Mouse (Mus musculus): ENCODE measurements around the gene Chrna10. TPM values are rescaled to one million over a fixed set of nuclear protein-coding genes. Genes with fewer than 3 reads are reported as not detected.

Chrna10 gene
- polyA plus RNA-seq (2014; fragmentation: Nextera tagmentation; extraction: Ambion mirVana), result 0.19 TPM in 1 of 2 replicates, not detected in the other

- no peaks in the 10 kb centered on the region for H3K9me3 ChIP-seq (ENCODE audit: control insufficient read depth, low read length)
- 25% methylated on average over 7 of the region's 7 CpGs for WGBS
Measured at GRCm38 (mm10) chr7:102116579-102117331, at the start of gene Chrna10. TSS of gene Chrna10 (minus strand) at chr7:102116828.

DNA sequence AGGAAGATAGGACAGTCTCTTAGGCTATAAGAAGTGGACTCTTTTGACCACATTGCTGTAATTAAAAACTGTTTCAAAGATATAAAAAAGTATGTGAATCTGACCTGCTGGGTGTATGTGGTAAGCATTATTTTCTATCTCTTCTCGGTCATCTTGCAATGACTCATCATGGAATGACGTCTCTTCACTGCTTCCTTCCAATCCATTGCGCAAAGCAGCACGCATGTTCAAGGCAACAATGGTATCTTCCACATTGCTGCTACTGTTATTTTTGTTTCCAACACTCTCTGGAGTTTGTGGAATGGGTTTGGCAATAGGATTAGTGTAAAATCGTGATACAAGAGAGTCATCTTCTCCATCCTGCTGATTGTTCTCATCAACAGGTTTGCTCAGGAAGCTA is 37.1 kb upstream of the Chrna10 start:
- Histone ChIP-seq H3K9ac (ENCODE audit: low read length) (no peak overlapping the region), H3K27me3 (ENCODE audit: control insufficient read depth, insufficient read depth, low read length) (no peaks in the 10 kb centered on the region), H3K4me1 (ENCODE audit: control insufficient read depth in 2 of 2, insufficient read depth in 2 of 2, low read length in 2 of 2) (no peaks in the 10 kb centered on the region), H3K4me2 (ENCODE audit: low read length) (no peak overlapping the region), H3K27ac (replicated peaks in 1 of 2; ENCODE audit: control insufficient read depth in 1 of 2, insufficient read depth in 1 of 2, low read depth in 2 of 2, low read length in 2 of 2) (no peak overlapping the region), H3K4me3 (ENCODE audit: control insufficient read depth in 1 of 2, insufficient read depth in 1 of 2, low read depth in 1 of 2, low read length in 2 of 2) (no peak overlapping the region), H3K36me3 (ENCODE audit: control insufficient read depth, insufficient read depth, low read length) (peaks cover 95% of the 10 kb centered on the region), H3K9me3 (ENCODE audit: control insufficient read depth, low read length) (no peaks in the 10 kb centered on the region)
- 84% methylated on average over 5 of the region's 5 CpGs for WGBS
- ATAC-seq (ENCODE audit: insufficient number of reproducible peaks, insufficient read depth, low FRiP score, low read depth), result no peak

More at GRCm38 (mm10) chr7:102116579-102117331, at the start of gene Chrna10:
- no peaks in the 10 kb centered on the region for H3K4me1 ChIP-seq (ENCODE audit: control insufficient read depth in 2 of 2, insufficient read depth in 2 of 2, low read length in 2 of 2)
- no peak within 1 kb of the TSS for H3K4me3 ChIP-seq (ENCODE audit: control insufficient read depth in 1 of 2, insufficient read depth in 1 of 2, low read depth in 1 of 2, low read length in 2 of 2)
- H3K36me3 ChIP-seq (ENCODE audit: control insufficient read depth, insufficient read depth, low read length), result peaks cover 40% of the 10 kb centered on the region
- no peak within 1 kb of the TSS for H3K9ac ChIP-seq (ENCODE audit: low read length)
- no peak within 1 kb of the TSS for H3K27ac ChIP-seq (replicated peaks in 1 of 2; ENCODE audit: control insufficient read depth in 1 of 2, insufficient read depth in 1 of 2, low read depth in 2 of 2, low read length in 2 of 2)
- no peak for ATAC-seq (ENCODE audit: insufficient number of reproducible peaks, insufficient read depth, low FRiP score, low read depth)
- H3K27me3 ChIP-seq (ENCODE audit: control insufficient read depth, insufficient read depth, low read length), result no peaks in the 10 kb centered on the region
- H3K4me2 ChIP-seq (ENCODE audit: low read length), result no peak within 1 kb of the TSS

DNA sequence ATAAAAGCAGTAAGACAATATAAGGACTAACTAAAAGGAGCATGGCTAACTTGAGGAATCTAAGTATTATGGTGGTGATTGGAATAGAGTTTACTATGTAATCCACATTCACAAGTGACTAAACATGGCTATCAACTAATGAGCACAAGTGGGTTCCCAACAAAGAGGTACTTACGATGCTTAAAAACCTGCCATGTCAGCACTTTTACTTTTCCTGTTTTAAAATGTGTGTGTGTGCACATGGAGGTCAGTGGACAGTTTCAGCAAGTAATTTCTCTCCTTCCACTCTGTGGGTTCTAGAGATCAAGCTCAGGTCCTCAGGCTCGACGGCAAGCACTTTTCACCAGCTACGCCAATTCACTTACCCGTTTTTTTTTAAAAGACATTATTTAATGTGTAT is 21.3 kb upstream of the Chrna10 start:
- H3K4me3 ChIP-seq (ENCODE audit: control insufficient read depth in 1 of 2, insufficient read depth in 1 of 2, low read depth in 1 of 2, low read length in 2 of 2), result no peak overlapping the region
- H3K9me3 ChIP-seq (ENCODE audit: control insufficient read depth, low read length), result no peaks in the 10 kb centered on the region
- no peak overlapping the region for H3K9ac ChIP-seq (ENCODE audit: low read length)
- no peak overlapping the region for H3K27ac ChIP-seq (replicated peaks in 1 of 2; ENCODE audit: control insufficient read depth in 1 of 2, insufficient read depth in 1 of 2, low read depth in 2 of 2, low read length in 2 of 2)
- no peak for ATAC-seq (ENCODE audit: insufficient number of reproducible peaks, insufficient read depth, low FRiP score, low read depth)
- H3K4me2 ChIP-seq (ENCODE audit: low read length), result no peak overlapping the region
- H3K27me3 ChIP-seq (ENCODE audit: control insufficient read depth, insufficient read depth, low read length), result no peaks in the 10 kb centered on the region
- H3K36me3 ChIP-seq (ENCODE audit: control insufficient read depth, insufficient read depth, low read length), result peaks cover 90% of the 10 kb centered on the region
- WGBS, result 97% methylated on average over 5 of the region's 5 CpGs
- no peaks in the 10 kb centered on the region for H3K4me1 ChIP-seq (ENCODE audit: control insufficient read depth in 2 of 2, insufficient read depth in 2 of 2, low read length in 2 of 2)

- Histone ChIP-seq H3K9ac (ENCODE audit: low read length) (no peak overlapping the region), H3K27ac (replicated peaks in 1 of 2; ENCODE audit: control insufficient read depth in 1 of 2, insufficient read depth in 1 of 2, low read depth in 2 of 2, low read length in 2 of 2) (no peak overlapping the region), H3K4me1 (ENCODE audit: control insufficient read depth in 2 of 2, insufficient read depth in 2 of 2, low read length in 2 of 2) (no peaks in the 10 kb centered on the region), H3K27me3 (ENCODE audit: control insufficient read depth, insufficient read depth, low read length) (no peaks in the 10 kb centered on the region), H3K36me3 (ENCODE audit: control insufficient read depth, insufficient read depth, low read length) (peaks cover 91% of the 10 kb centered on the region), H3K9me3 (ENCODE audit: control insufficient read depth, low read length) (no peaks in the 10 kb centered on the region), H3K4me2 (ENCODE audit: low read length) (no peak overlapping the region), H3K4me3 (ENCODE audit: control insufficient read depth in 1 of 2, insufficient read depth in 1 of 2, low read depth in 1 of 2, low read length in 2 of 2) (no peak overlapping the region)
- no peak for ATAC-seq (ENCODE audit: insufficient number of reproducible peaks, insufficient read depth, low FRiP score, low read depth)
- WGBS, result 85% methylated on average over 1 of the region's 1 CpGs
Measured at GRCm38 (mm10) chr7:102137464-102137863, 20.8 kb upstream of the Chrna10 start.

DNA sequence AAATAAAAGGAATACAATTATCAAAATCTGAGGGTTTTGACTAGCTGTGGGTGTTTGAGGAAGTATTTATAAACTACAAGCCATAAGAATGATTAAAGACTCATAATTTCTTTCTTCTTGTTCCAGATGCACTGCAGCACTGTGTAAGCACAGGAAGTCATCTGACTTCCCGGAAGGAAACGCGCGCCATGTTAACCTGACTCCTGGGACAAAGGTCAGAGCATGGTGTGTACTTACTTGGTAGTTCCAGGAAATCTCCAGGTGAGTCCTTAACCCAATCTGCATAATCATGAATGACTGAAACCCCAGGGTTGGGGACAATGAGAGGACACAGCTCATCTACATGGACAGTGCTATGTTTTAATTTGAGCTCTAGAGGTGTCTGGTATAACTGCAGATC is 15.8 kb upstream of the Chrna10 start:
- peaks cover 95% of the 10 kb centered on the region for H3K36me3 ChIP-seq (ENCODE audit: control insufficient read depth, insufficient read depth, low read length)
- H3K27ac ChIP-seq (replicated peaks in 1 of 2; ENCODE audit: control insufficient read depth in 1 of 2, insufficient read depth in 1 of 2, low read depth in 2 of 2, low read length in 2 of 2), result no peak overlapping the region
- H3K9me3 ChIP-seq (ENCODE audit: control insufficient read depth, low read length), result no peaks in the 10 kb centered on the region
- H3K4me3 ChIP-seq (ENCODE audit: control insufficient read depth in 1 of 2, insufficient read depth in 1 of 2, low read depth in 1 of 2, low read length in 2 of 2), result no peak overlapping the region
- H3K27me3 ChIP-seq (ENCODE audit: control insufficient read depth, insufficient read depth, low read length), result no peaks in the 10 kb centered on the region
- 88% methylated on average over 4 of the region's 4 CpGs for WGBS
- no peak overlapping the region for H3K4me2 ChIP-seq (ENCODE audit: low read length)
- ATAC-seq (ENCODE audit: insufficient number of reproducible peaks, insufficient read depth, low FRiP score, low read depth), result no peak
- H3K9ac ChIP-seq (ENCODE audit: low read length), result no peak overlapping the region
- H3K4me1 ChIP-seq (ENCODE audit: control insufficient read depth in 2 of 2, insufficient read depth in 2 of 2, low read length in 2 of 2), result no peaks in the 10 kb centered on the region

- 95% methylated on average over 10 of the region's 10 CpGs for WGBS
- no peak for ATAC-seq (ENCODE audit: insufficient number of reproducible peaks, insufficient read depth, low FRiP score, low read depth)
- Histone ChIP-seq H3K9me3 (ENCODE audit: control insufficient read depth, low read length) (no peaks in the 10 kb centered on the region), H3K27me3 (ENCODE audit: control insufficient read depth, insufficient read depth, low read length) (no peaks in the 10 kb centered on the region), H3K36me3 (ENCODE audit: control insufficient read depth, insufficient read depth, low read length) (peaks cover 75% of the 10 kb centered on the region), H3K4me3 (ENCODE audit: control insufficient read depth in 1 of 2, insufficient read depth in 1 of 2, low read depth in 1 of 2, low read length in 2 of 2) (no peak overlapping the region), H3K4me1 (ENCODE audit: control insufficient read depth in 2 of 2, insufficient read depth in 2 of 2, low read length in 2 of 2) (no peaks in the 10 kb centered on the region), H3K27ac (replicated peaks in 1 of 2; ENCODE audit: control insufficient read depth in 1 of 2, insufficient read depth in 1 of 2, low read depth in 2 of 2, low read length in 2 of 2) (no peak overlapping the region), H3K9ac (ENCODE audit: low read length) (no peak overlapping the region), H3K4me2 (ENCODE audit: low read length) (no peak overlapping the region)
Measured at GRCm38 (mm10) chr7:102120326-102120725, 3.7 kb upstream of the Chrna10 start.

GRCm38 (mm10) chr7:102117382-102117781 is 754 bp upstream of the Chrna10 start:
- Histone ChIP-seq H3K27ac (replicated peaks in 1 of 2; ENCODE audit: control insufficient read depth in 1 of 2, insufficient read depth in 1 of 2, low read depth in 2 of 2, low read length in 2 of 2) (no peak overlapping the region), H3K4me2 (ENCODE audit: low read length) (no peak overlapping the region), H3K9ac (ENCODE audit: low read length) (no peak overlapping the region), H3K9me3 (ENCODE audit: control insufficient read depth, low read length) (no peaks in the 10 kb centered on the region), H3K4me1 (ENCODE audit: control insufficient read depth in 2 of 2, insufficient read depth in 2 of 2, low read length in 2 of 2) (no peaks in the 10 kb centered on the region), H3K36me3 (ENCODE audit: control insufficient read depth, insufficient read depth, low read length) (peaks cover 46% of the 10 kb centered on the region), H3K27me3 (ENCODE audit: control insufficient read depth, insufficient read depth, low read length) (no peaks in the 10 kb centered on the region), H3K4me3 (ENCODE audit: control insufficient read depth in 1 of 2, insufficient read depth in 1 of 2, low read depth in 1 of 2, low read length in 2 of 2) (no peak overlapping the region)
- WGBS, result 63% methylated on average over 6 of the region's 6 CpGs
- no peak for ATAC-seq (ENCODE audit: insufficient number of reproducible peaks, insufficient read depth, low FRiP score, low read depth)

Data from heart, embryonic 14.5 days (tissue).